17 mouse cellular contexts compared by ENCODE assay signal in the genomic region with DNA sequence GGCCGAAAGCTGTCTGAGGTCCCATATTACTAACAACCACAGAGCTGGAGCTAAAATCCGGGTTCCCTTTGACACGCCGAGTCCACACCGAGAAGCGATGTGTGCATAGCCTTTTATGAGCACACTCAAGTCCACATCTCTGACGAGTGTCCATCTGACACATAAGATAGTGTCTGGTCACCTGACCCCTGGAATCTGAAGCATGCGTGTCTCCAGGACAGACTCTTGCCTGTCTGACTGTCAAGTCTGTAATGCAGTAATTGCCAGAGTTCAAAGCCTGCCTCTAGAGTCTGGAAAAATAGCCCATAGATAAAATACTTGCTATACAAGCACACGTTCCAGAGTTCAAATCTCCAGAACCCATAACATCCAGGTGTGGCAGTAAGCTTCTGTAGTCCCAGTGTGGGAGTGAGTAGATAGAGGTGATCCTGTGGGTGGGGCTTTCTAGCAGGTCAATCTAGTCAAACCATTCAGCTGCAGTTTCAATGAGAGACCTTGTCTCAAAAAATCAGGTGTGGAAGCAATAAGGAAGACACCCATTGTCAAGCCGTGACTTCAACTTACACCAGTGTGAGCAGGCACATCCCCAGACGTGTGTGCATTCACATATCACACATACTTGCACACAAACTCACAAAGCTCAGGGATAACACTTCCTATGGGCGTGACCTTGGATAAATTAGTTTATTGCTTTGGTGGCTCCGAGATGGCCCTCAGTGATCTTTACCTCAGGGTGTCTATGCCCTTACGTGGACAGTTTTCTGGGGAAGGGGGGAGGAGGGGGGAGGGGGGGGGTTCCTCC. TPM values are rescaled to one million over a fixed set of nuclear protein-coding genes. Genes with fewer than 3 reads are reported as not detected.
A peak's percentile ranks its signal among the peaks of the same experiment; 100 is the strongest.
DNase-seq lines count a peak whose midpoint lies in the region; ATAC-seq lines count a peak whose summit lies in the region.
"Had no signal": no experiment of that assay in that cellular context is flagged by ENCODE, and none has a peak within 500 bp of the region (broad histone marks: within the 10 kb centered on the region; RNA-seq: fewer than 3 reads in every experiment).

No protein-coding gene starts in this region.

- 0 out of 2 replicates have a peak overlapping the region, but pooled peaks have one; percentile 1 for H3K27ac ChIP-seq in heart, embryonic 13.5 days (replicated peaks)
- no peak overlapping the region for H3K27ac ChIP-seq in liver, embryonic 12.5 days
- peak overlapping the region; percentile 94 for H3K27ac ChIP-seq in intestine, embryonic 16.5 days (ENCODE audit: low read length)
- H3K27ac ChIP-seq: embryonic facial prominence, embryonic 13.5 days; forebrain, embryonic 15.5 days; hindbrain, embryonic 13.5 days; midbrain, embryonic 15.5 days; stomach, embryonic 15.5 days had no signal

- peaks cover 16% of the 10 kb centered on the region for H3K4me1 ChIP-seq in heart, embryonic 13.5 days
- H3K4me1 ChIP-seq in liver, embryonic 12.5 days, result peaks cover 22% of the 10 kb centered on the region; the same call in 1 of the 2 replicates
- H3K4me1 ChIP-seq in intestine, embryonic 16.5 days (ENCODE audit: control insufficient read depth, insufficient read depth, low read length), result 0 out of 2 replicates have a peak, but pooled peaks cover 10% of the 10 kb centered on the region
- H3K4me1 ChIP-seq: embryonic facial prominence, embryonic 13.5 days; forebrain, embryonic 15.5 days; hindbrain, embryonic 13.5 days; stomach, embryonic 15.5 days had no signal

- no peak overlapping the region for H3K4me2 ChIP-seq in heart, embryonic 13.5 days
- no peak overlapping the region for H3K4me2 ChIP-seq in liver, embryonic 12.5 days
- H3K4me2 ChIP-seq in intestine, embryonic 16.5 days (ENCODE audit: low read depth, low read length), result no peak overlapping the region
- H3K4me2 ChIP-seq: embryonic facial prominence, embryonic 13.5 days; forebrain, embryonic 15.5 days; hindbrain, embryonic 13.5 days; liver, embryonic 15.5 days; midbrain, embryonic 15.5 days; stomach, embryonic 15.5 days had no signal

- no peak for DNase-seq in heart, postnatal 36 days
- DNase-seq in liver (peak; percentile 18), MN1 (ENCODE audit: low spot score) (no peak)
- no peak for DNase-seq in right cerebral cortex, postnatal 4 days
- DNase-seq: thymus, adult 18-20 months had no signal

- no peak for ATAC-seq in heart, embryonic 13.5 days (ENCODE audit: extremely low read depth, insufficient number of reproducible peaks, low FRiP score, low TSS enrichment)
- no peak for ATAC-seq in liver, embryonic 12.5 days
- ATAC-seq in intestine, embryonic 16.5 days, result peak; percentile 78
- ATAC-seq: forebrain, embryonic 15.5 days; inflammation-experienced regulatory T-cells, adult 6 months; midbrain, embryonic 15.5 days had no signal

- intact Hi-C loops in heart, postnatal 36 days (cut with DNase I), result no loop called here

- H3K9ac ChIP-seq in heart, embryonic 13.5 days, result no peak overlapping the region
- no peak overlapping the region for H3K9ac ChIP-seq in liver, embryonic 12.5 days
- H3K9ac ChIP-seq in intestine, embryonic 16.5 days (ENCODE audit: low read depth, low read length), result no peak overlapping the region
- H3K9ac ChIP-seq: embryonic facial prominence, embryonic 13.5 days; forebrain, embryonic 15.5 days; hindbrain, embryonic 13.5 days; liver, embryonic 15.5 days; midbrain, embryonic 15.5 days; stomach, embryonic 15.5 days had no signal

- no peaks in the 10 kb centered on the region for H3K9me3 ChIP-seq in heart, embryonic 13.5 days
- H3K9me3 ChIP-seq in liver, embryonic 12.5 days (replicated peaks), result no peaks in the 10 kb centered on the region
- H3K9me3 ChIP-seq in intestine, embryonic 16.5 days (ENCODE audit: control insufficient read depth, low read length), result no peaks in the 10 kb centered on the region
- H3K9me3 ChIP-seq: embryonic facial prominence, embryonic 13.5 days; forebrain, embryonic 15.5 days; hindbrain, embryonic 13.5 days; liver, embryonic 15.5 days; megakaryocyte, embryonic 14.5 days; midbrain, embryonic 15.5 days; stomach, embryonic 15.5 days had no signal

- no peak overlapping the region for H3K4me3 ChIP-seq in heart, embryonic 13.5 days
- H3K4me3 ChIP-seq in liver, embryonic 12.5 days, result no peak overlapping the region
- no peak overlapping the region for H3K4me3 ChIP-seq in intestine, embryonic 16.5 days (ENCODE audit: low read length)
- H3K4me3 ChIP-seq: embryonic facial prominence, embryonic 13.5 days; forebrain, embryonic 15.5 days; hindbrain, embryonic 13.5 days; liver, embryonic 15.5 days; megakaryocyte, embryonic 14.5 days; midbrain, embryonic 15.5 days; myocyte; stomach, embryonic 15.5 days had no signal

- no peaks in the 10 kb centered on the region for H3K36me3 ChIP-seq in heart, embryonic 13.5 days
- H3K36me3 ChIP-seq in liver, embryonic 12.5 days, result no peaks in the 10 kb centered on the region
- no peaks in the 10 kb centered on the region for H3K36me3 ChIP-seq in intestine, embryonic 16.5 days (ENCODE audit: control insufficient read depth, insufficient read depth, low read length)
- H3K36me3 ChIP-seq: embryonic facial prominence, embryonic 13.5 days; forebrain, embryonic 15.5 days; hindbrain, embryonic 13.5 days; liver, embryonic 15.5 days; midbrain, embryonic 15.5 days; stomach, embryonic 15.5 days had no signal

- no peaks in the 10 kb centered on the region for H3K27me3 ChIP-seq in heart, embryonic 13.5 days (replicated peaks)
- no peaks in the 10 kb centered on the region for H3K27me3 ChIP-seq in liver, embryonic 12.5 days (replicated peaks)
- H3K27me3 ChIP-seq in intestine, embryonic 16.5 days (replicated peaks; ENCODE audit: control insufficient read depth, insufficient read depth, low read length), result no peaks in the 10 kb centered on the region
- H3K27me3 ChIP-seq: embryonic facial prominence, embryonic 13.5 days; forebrain, embryonic 15.5 days; hindbrain, embryonic 13.5 days; liver, embryonic 15.5 days; megakaryocyte, embryonic 14.5 days; midbrain, embryonic 15.5 days; stomach, embryonic 15.5 days had no signal

- 56% methylated on average over 14 of the region's 14 CpGs for WGBS in heart, embryonic 13.5 days
- WGBS in liver, embryonic 12.5 days (ENCODE audit: insufficient replicate concordance), result 66% methylated on average over 14 of the region's 14 CpGs
- 66% methylated on average over 14 of the region's 14 CpGs for WGBS in intestine, embryonic 16.5 days

RNA-seq across cellular contexts. Expression of a gene that starts 25.9 kb away (rescaled TPM):
- 47.5 and 49.4 TPM in 2 replicates for polyA plus RNA-seq in heart, embryonic 13.5 days (2015; fragmentation: Nextera tagmentation; extraction: Ambion mirVana)
- total RNA-seq in heart, postnatal 36 days (2021), result 10 to 100 TPM; 10.8 to 14.5 TPM
- 65.4 and 67.1 TPM in 2 replicates for polyA plus RNA-seq in liver, embryonic 12.5 days (2016; fragmentation: Nextera tagmentation; extraction: Ambion mirVana)
- polyA plus RNA-seq in intestine, embryonic 16.5 days (2015; fragmentation: Nextera tagmentation; extraction: Ambion mirVana), result 111 and 118 TPM in 2 replicates

RNA-seq across cellular contexts. Expression of a gene that starts 33.1 kb away (rescaled TPM):
- polyA plus RNA-seq in heart, embryonic 13.5 days (2015; fragmentation: Nextera tagmentation; extraction: Ambion mirVana), result 34.3 and 34.7 TPM in 2 replicates
- total RNA-seq in heart, postnatal 36 days (2021), result 10 to 100 TPM; 27.5 to 28.5 TPM
- 25.3 and 25.9 TPM in 2 replicates for polyA plus RNA-seq in liver, embryonic 12.5 days (2016; fragmentation: Nextera tagmentation; extraction: Ambion mirVana)
- polyA plus RNA-seq in intestine, embryonic 16.5 days (2015; fragmentation: Nextera tagmentation; extraction: Ambion mirVana), result 40.3 and 41.3 TPM in 2 replicates
